Mouse (Mus musculus) gastrocnemius, postnatal 25 days (tissue): ENCODE measurements around the gene Cacng5. TPM values are rescaled to one million over a fixed set of nuclear protein-coding genes. Genes with fewer than 3 reads are reported as not detected.

Source experiments
- DNase-seq: peaks from one replicate; pipeline ENCODE4 v3.0.0; 2022
- long read RNA-seq, 2 experiments: library from polyadenylated mRNA; stranded (forward); transcript quantifications; one replicate each; pipeline ENCODE4 v2.0.0; 2021
- total RNA-seq, 2 experiments: library from RNA; stranded (reverse); gene quantifications; 1 replicate in 1 of 2; 2 replicates in 1 of 2; pipeline ENCODE4 v1.2.3; 2021

Gene Cacng5
- total RNA-seq, result under 1 TPM in 1 of 2 experiments, not detected in 1; 0.08 TPM
- long read RNA-seq, experiment 1, result 0 reads
- long read RNA-seq, experiment 2, result 0 reads

- DNase-seq, result no peak
Measured at GRCm38 (mm10) chr11:107914634-107915226, at the start of gene Cacng5. Gene Cacng5 (minus strand): TSS chr11:107915055.

GRCm38 (mm10) chr11:107957566-107958350, 42.9 kb upstream of the Cacng5 start:
- no peak for DNase-seq

GRCm38 (mm10) chr11:107955191-107956062, 40.6 kb upstream of the Cacng5 start:
- DNase-seq, result no peak

GRCm38 (mm10) chr11:107951431-107951830, 36.6 kb upstream of the Cacng5 start:
- DNase-seq, result no peak

GRCm38 (mm10) chr11:107950658-107951057, 35.8 kb upstream of the Cacng5 start:
- DNase-seq, result no peak

- DNase-seq, result peak; percentile 52
Measured at GRCm38 (mm10) chr11:107950211-107950610, 35.4 kb upstream of the Cacng5 start.

DNA sequence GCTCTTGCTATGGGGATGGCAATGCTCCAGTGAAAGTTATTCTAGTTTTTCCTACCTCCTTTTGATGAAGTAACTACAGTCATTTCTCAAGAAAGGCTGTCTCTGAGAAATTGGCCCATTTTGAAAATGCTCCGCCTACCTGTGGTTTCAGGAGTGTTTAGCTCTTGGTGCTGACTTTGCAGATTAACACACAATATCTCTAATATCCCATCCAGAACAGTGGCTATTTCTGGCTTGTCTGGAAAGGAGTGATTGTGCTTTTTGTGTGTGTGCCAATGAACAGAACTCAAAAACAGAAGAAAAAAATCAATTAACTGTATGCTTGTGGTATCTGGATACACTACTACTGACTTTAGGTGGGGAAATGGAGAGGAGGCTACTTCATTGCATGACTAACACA, 33.1 kb upstream of the Cacng5 start:
- DNase-seq, result no peak

DNA sequence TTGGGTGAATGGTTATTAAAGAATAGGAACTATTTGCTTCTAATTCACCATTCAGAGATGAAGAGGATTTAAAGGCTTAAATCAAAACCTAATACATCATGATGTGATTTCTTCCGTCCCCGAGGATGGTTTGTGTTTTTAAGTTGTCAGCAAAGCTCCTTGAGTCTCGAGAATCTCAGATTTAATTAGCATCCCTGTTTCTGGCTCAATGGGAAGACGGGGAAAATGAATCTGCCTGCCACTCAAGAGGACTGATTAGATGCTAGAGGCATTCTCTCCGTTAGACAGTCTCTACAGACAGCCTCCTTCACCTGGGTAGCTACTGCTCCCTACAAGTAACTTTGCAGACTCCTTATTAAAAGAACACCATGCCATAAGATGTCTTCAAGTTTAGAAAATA, 32.0 kb upstream of the Cacng5 start:
- no peak for DNase-seq

- no peak for DNase-seq
Measured at GRCm38 (mm10) chr11:107936929-107937328, 22.1 kb upstream of the Cacng5 start.

- DNase-seq, result no peak
Measured at GRCm38 (mm10) chr11:107931721-107932120, 16.9 kb upstream of the Cacng5 start.

GRCm38 (mm10) chr11:107931288-107931687, 16.4 kb upstream of the Cacng5 start:
- no peak for DNase-seq

DNA sequence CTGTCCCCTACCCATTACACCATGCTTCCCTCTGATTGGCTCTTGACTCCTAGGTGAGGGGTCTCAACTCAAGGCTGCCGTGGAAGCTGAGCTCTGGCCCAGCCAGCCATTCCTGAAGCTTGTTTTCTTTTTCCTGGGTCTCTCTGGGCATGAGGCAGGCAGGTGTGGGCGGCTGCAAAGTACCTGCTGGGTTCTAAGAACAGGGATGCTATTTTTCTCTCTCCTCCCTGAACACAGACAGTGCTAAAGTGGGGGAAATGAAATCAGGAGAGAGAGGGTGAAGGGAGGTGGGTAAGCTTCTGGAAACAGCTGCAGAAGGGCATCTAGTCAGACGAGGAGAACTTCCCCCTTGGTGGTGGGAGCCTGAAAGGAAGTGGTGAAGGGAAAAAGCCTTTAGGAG, 14.9 kb upstream of the Cacng5 start:
- no peak for DNase-seq

GRCm38 (mm10) chr11:107919852-107920508, 5.1 kb upstream of the Cacng5 start:
- no peak for DNase-seq

GRCm38 (mm10) chr11:107917721-107918235, 2.9 kb upstream of the Cacng5 start:
- no peak for DNase-seq

DNA sequence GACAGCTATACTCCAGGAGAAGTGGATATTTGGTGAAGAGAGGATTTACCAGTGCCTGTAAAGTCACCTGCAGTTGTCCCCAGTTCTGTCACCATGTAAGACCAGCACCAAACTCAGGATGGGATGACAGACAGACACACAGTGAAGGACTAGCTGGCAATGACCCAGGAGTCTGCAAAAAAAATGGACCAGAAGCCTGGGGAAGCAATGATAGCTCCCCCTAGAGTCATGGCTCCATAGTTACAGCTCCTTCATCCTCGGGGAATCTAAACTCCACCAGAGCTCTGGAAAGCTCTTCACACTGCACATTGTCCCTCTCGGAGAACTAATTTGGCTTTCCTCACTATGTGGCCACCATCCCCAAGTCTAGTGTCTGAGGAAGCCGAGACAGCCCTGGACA, 1.5 kb downstream of the Cacng5 start:
- no peak for DNase-seq

- no peak for DNase-seq
Measured at GRCm38 (mm10) chr11:107905364-107905763, 9.5 kb downstream of the Cacng5 start.

DNA sequence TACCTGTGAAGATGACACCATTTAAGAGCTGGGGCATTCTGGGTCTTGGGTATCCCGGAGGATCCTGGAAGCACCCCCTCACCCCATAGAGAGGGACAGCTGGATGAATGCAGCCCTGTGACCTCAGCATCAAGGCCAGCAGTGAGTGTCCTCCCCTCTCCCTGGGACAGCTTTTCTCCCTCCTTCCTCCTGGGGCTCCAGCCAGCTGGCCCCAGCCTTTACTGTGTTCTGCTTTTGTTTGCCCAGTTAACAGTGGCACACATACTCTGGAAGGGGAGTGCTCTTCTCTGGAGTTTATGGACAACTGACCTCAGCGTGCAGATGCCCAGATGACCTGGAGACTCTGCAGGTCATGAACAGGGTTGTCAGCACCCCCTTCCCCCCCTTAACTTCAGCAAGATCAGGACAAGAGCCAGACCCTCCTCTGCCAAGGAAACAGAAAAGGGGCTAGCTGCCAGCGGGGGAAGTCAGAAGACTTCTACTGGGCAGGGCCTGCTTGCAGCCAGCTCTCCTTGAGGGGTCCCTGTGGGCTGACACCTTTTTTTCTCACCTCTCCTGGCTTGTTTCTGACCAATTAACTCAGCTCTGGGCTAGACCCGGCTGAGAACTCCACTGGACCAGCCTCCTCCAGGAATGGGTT, 10.8 kb downstream of the Cacng5 start:
- peak; percentile 31 for DNase-seq

DNA sequence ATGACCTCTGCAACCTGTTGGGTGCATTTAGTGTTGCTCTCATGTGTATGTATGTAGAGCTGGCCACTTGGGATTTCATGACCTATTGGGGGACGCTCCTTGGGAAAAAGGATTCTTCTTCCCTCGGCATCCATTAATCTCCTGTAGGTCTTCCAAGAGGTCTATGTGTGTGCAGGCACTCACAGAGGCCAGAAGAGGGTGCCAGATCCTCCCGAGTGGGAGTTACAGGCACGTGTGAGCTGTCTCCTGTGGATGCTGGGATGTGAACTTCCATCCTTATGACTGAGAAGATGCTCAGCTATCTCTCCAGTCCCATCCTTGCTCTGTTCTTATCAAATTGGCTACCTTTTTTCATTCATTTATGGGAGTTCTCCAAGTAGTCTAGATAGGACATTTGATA, 14.4 kb downstream of the Cacng5 start:
- DNase-seq, result no peak

DNA sequence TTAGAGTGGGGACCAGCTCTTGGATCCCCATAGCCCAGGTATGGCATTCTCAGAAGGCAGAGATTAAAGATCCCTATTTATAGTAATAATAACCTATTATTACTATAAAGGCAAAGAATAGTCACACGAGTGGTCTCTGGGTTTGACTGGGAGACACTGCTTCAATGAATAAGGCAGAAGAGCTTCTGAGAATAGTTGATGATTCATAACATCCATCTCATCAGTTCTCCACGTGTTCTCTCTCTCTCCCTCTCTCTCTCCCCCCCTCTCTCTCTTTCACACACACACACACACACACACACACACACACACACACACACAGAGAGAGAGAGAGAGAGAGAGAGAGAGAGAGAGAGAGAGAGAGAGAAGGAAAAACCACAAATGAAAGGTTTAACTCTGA, 16.2 kb downstream of the Cacng5 start:
- DNase-seq, result no peak

DNA sequence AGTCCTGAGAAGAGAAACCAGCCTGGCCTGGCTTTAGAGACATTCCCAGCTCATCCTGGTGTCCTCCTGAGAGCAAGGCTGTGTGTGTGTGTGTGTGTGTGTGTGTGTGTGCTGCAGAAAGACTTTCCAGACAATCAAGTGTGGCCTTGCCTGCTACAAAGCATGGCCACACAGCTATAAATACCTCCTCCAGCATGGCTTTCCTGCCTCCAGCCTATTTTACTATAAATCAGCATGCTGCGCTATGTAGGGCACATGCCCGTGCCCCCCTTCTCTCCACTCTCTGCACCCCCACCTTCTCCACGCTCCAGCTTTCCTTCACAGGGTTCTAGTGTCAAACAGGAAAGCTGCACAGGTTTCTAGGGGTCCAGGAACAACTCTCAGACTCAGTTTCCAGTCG, 19.2 kb downstream of the Cacng5 start:
- DNase-seq, result no peak

DNA sequence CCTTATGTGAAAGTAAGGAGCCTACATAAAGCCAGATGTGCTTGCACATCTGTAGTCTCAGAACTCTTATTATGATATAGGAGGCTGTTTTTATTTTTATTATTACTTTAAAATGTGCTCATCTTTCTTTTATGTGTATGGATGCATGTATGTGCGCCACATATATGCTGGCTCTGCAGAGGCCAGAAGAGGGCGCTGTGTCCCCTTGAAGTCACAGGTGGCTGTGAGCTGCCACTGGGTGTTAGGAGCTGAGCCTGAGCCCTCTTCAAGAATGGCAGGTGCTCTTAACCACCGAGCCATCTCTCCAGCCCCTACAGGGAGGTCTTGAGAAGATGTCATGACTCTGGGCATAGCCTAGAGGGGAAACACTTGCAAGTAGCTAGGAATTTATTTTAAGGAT, 23.5 kb downstream of the Cacng5 start:
- no peak for DNase-seq

GRCm38 (mm10) chr11:107887342-107887741, 27.5 kb downstream of the Cacng5 start:
- no peak for DNase-seq
